Mouse (Mus musculus): ENCODE results near the gene Ms4a3.

Ms4a3 gene

DNA sequence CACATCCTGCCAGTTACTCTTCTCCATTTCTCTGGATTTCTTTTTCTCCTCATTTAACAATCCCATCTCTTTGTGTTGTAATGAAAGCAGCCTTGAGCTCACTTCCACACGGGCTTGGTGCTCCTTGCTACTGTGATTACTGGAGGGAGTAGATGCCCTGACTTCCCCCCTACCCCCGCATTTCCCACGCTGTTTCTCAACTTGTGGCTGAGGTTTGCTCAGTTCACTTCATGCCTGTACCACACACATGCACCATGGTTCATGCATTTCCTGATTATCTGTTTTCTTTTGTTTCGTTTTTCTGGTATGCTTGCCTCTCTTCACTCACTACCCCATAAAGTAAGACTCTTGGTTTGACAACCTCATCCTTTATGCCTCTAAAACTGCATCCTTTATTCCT, 51.4 kb downstream of the Ms4a3 start:
- no peak for DNase-seq (ENCODE audit: inconsistent ontology term)

Measured in Muller cell, postnatal 12 days (primary cell).